Mouse (Mus musculus): ENCODE data around the gene Cfap69. TPM values are rescaled to one million over a fixed set of nuclear protein-coding genes. Genes with fewer than 3 reads are reported as not detected.

The Cfap69 gene
- polyA plus RNA-seq, 1 experiment from 2014 or later, result 5.3 TPM

DNA sequence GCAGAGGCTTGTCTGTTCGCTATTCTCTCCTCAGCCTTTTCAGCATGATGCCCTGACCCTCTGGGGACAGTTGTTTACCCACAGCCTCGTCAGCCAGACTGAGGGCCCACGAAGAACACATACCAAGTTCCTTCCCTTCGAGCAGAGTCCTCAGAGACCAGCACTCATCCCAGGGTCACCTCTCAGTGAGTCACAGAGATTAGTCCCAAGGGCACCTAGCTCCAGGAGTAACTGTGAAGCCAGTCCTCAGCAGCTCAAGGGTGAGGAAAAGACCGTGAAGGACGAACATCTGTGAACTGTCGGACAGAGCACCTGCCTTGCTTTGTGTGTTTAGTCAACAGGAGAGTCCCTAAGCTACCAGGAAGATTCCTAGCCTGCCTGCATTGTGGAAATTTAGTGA is 4.9 kb upstream of the Cfap69 start:
- Histone ChIP-seq H3K4me1 (ENCODE audit: control insufficient read depth, insufficient read depth, low read length) (peaks cover 4% of the 10 kb centered on the region; the same call in 1 of the 2 replicates), H3K9ac (ENCODE audit: low read length) (no peak overlapping the region), H3K27ac (ENCODE audit: low read depth, low read length) (no peak overlapping the region), H3K36me3 (ENCODE audit: control insufficient read depth, insufficient read depth, low read length) (peaks cover 2% of the 10 kb centered on the region; the same call in 1 of the 2 replicates), H3K27me3 (ENCODE audit: control insufficient read depth, insufficient read depth, low read length) (no peaks in the 10 kb centered on the region), H3K4me3 (ENCODE audit: low read depth, low read length) (no peak overlapping the region), H3K4me2 (no peak overlapping the region), H3K9me3 (ENCODE audit: control insufficient read depth, low read length) (no peaks in the 10 kb centered on the region)
- WGBS, result 82% methylated on average over 7 of the region's 7 CpGs
- DNase-seq (ENCODE audit: low spot score, missing footprints) (no peak), ATAC-seq (ENCODE audit: low FRiP score) (no peak)

DNA sequence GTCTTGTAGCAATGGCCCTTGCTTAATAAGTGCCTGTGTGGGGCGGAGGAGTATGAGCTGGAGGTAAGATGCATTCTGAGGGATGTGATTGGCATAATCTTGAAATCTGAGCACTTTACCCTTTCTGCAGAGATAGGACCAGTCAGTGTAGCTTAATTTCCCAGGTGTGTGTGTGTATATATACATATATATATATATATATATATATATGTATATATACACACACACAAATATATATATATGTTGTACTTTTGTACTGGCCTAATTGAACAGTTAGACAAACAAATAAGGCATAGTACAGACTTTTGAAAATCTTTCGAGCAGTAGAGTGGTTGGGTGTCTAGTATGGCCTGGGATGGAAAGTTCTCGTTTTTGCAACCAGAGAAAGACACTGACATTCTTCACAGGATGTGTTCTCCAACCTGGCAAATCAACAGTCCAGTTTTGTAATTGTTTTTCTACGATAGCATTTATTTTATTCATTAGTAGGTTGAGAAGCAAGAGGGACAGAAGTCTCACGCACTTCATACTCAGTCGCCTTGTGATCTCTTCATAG is 410 bp upstream of the Cfap69 start:
- DNase-seq (ENCODE audit: low spot score, missing footprints), result peak; percentile 89

DNA sequence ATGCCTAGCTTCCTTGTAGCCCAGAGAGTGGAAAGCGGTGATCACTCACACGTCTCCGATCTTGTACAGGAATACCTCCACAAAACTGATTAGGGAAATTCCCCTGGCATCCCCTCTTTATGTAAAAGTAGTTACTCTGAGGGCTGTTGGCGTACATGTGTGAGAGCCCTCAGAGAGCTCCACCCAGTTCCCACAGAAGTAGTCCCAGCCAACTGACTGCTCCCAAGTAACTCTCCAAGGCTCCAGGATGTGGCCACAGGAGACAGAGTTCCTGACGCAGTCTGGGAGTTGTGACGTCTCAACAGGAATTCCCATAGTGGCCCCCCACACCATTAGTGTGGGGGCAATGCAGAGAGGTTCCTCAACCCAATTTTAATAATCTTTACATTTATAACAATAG is 982 bp downstream of the Cfap69 start:
- WGBS, result 49% methylated on average over 6 of the region's 6 CpGs
- ATAC-seq (ENCODE audit: low FRiP score), result no peak
- peak overlapping the region; percentile 72; the same call in 1 of the 2 replicates for H3K4me3 ChIP-seq (ENCODE audit: low read depth, low read length)

More for the DNA sequence above, 410 bp upstream of the Cfap69 start:
- Histone ChIP-seq H3K9ac (ENCODE audit: low read length) (peak overlapping the region; percentile 73), H3K36me3 (ENCODE audit: control insufficient read depth, insufficient read depth, low read length) (peaks cover 2% of the 10 kb centered on the region; the same call in 1 of the 2 replicates), H3K4me1 (ENCODE audit: control insufficient read depth, insufficient read depth, low read length) (peaks cover 4% of the 10 kb centered on the region; the same call in 1 of the 2 replicates), H3K9me3 (ENCODE audit: control insufficient read depth, low read length) (no peaks in the 10 kb centered on the region), H3K27me3 (ENCODE audit: control insufficient read depth, insufficient read depth, low read length) (no peaks in the 10 kb centered on the region), H3K4me2 (peak overlapping the region; percentile 93), H3K4me3 (ENCODE audit: low read depth, low read length) (peak overlapping the region; percentile 72), H3K27ac (ENCODE audit: low read depth, low read length) (no peak overlapping the region)
- peak; percentile 34 for ATAC-seq (ENCODE audit: low FRiP score)
- WGBS, result 59% methylated on average over 6 of the region's 6 CpGs

DNA sequence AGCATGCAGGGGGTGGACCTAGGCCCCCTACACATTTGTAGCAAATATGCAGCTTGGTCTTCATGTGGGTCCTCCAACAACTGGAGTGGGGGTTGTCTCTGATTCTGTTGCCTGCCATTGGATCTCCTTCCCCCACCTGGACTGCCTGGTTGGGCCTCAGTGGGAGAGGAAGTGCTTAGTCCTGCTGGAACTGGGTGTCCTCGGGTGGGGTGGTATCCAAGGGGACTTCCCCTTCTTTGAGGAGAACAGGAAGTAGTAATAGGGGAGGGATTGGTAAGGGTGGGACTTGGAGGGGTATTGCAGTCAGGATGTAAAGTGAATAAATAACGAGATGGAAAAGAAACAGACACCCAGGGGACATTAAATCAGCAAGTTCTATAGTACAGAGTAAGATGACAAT is 5.4 kb downstream of the Cfap69 start:
- Histone ChIP-seq H3K9me3 (ENCODE audit: control insufficient read depth, low read length) (no peaks in the 10 kb centered on the region), H3K4me2 (no peak overlapping the region), H3K36me3 (ENCODE audit: control insufficient read depth, insufficient read depth, low read length) (no peaks in the 10 kb centered on the region), H3K9ac (ENCODE audit: low read length) (no peak overlapping the region), H3K27me3 (ENCODE audit: control insufficient read depth, insufficient read depth, low read length) (no peaks in the 10 kb centered on the region), H3K4me1 (ENCODE audit: control insufficient read depth, insufficient read depth, low read length) (no peaks in the 10 kb centered on the region), H3K4me3 (ENCODE audit: low read depth, low read length) (no peak overlapping the region), H3K27ac (ENCODE audit: low read depth, low read length) (no peak overlapping the region)
- 74% methylated on average over 2 of the region's 2 CpGs for WGBS
- ATAC-seq (ENCODE audit: low FRiP score) (no peak), DNase-seq (ENCODE audit: low spot score, missing footprints) (no peak)

More for the DNA sequence above, 982 bp downstream of the Cfap69 start:
- Histone ChIP-seq H3K27me3 (ENCODE audit: control insufficient read depth, insufficient read depth, low read length) (no peaks in the 10 kb centered on the region), H3K4me2 (peak overlapping the region; percentile 93), H3K9ac (ENCODE audit: low read length) (no peak overlapping the region), H3K27ac (ENCODE audit: low read depth, low read length) (no peak overlapping the region), H3K9me3 (ENCODE audit: control insufficient read depth, low read length) (no peaks in the 10 kb centered on the region), H3K36me3 (ENCODE audit: control insufficient read depth, insufficient read depth, low read length) (peaks cover 2% of the 10 kb centered on the region; the same call in 1 of the 2 replicates), H3K4me1 (ENCODE audit: control insufficient read depth, insufficient read depth, low read length) (peaks cover 4% of the 10 kb centered on the region; the same call in 1 of the 2 replicates)
- no peak for DNase-seq (ENCODE audit: low spot score, missing footprints)

DNA sequence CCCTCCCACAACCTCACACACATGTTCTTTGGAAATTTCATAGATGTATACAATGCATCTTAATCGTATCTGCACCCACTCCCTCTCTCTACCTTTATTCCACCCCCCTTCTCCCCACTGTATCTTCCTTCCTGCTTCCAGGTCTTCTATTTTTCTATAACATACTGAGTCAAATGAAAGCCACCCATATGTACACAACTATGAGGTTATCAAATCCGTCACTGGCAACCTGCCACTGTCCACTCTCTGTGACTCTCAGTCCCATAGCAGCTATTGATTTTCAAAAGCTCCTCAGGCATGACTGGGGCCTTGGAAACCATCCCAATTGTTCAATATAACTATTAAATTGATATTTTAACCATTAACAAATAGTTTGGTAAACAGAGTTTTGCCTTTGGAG is 6.1 kb downstream of the Cfap69 start:
- no peak for ATAC-seq (ENCODE audit: low FRiP score)
- Histone ChIP-seq H3K27ac (ENCODE audit: low read depth, low read length) (no peak overlapping the region), H3K9me3 (ENCODE audit: control insufficient read depth, low read length) (no peaks in the 10 kb centered on the region), H3K4me3 (ENCODE audit: low read depth, low read length) (no peak overlapping the region), H3K36me3 (ENCODE audit: control insufficient read depth, insufficient read depth, low read length) (no peaks in the 10 kb centered on the region), H3K9ac (ENCODE audit: low read length) (no peak overlapping the region), H3K27me3 (ENCODE audit: control insufficient read depth, insufficient read depth, low read length) (no peaks in the 10 kb centered on the region), H3K4me2 (no peak overlapping the region), H3K4me1 (ENCODE audit: control insufficient read depth, insufficient read depth, low read length) (no peaks in the 10 kb centered on the region)
- no peak for DNase-seq (ENCODE audit: low spot score, missing footprints)
- WGBS, result 75% methylated on average over 2 of the region's 2 CpGs

DNA sequence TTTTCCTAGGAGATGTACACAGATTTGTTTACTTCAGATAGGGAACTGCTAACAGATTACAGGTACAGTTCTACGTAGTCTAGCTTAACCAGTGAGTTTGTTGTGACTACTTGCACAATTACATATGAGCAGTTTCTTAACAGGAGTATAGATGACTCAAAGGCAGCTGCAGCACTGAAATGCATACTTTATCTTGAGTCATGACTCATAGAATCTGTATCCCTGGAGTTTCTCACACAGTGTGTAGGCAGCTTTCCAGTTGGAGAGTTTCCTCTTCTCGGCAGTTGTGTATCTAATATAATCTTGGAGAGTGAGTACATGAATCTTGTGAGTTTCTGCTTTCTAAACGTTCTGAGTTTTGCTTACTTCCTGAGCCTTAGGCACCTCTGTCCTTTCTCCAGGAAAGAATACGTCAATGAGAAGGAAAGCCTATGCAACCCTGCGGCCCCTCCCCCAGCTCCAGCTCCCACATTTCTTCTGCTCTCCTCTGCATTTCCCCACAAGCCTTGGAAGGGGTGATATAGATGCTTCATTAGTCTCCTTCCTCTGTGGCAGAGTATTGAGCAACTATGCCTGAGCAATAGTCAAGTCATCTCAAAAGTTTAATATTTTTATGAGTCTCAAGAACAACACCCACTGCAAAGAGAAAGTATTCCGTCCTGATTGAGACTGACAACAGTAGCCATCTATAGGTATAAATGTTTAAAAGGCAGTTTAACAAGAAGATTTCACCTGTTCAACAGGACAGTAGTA is 15.0 kb downstream of the Cfap69 start:
- Histone ChIP-seq H3K36me3 (ENCODE audit: control insufficient read depth, insufficient read depth, low read length) (no peaks in the 10 kb centered on the region), H3K9me3 (ENCODE audit: control insufficient read depth, low read length) (no peaks in the 10 kb centered on the region), H3K4me3 (ENCODE audit: low read depth, low read length) (no peak overlapping the region), H3K4me2 (no peak overlapping the region), H3K9ac (ENCODE audit: low read length) (no peak overlapping the region), H3K27ac (ENCODE audit: low read depth, low read length) (no peak overlapping the region), H3K27me3 (ENCODE audit: control insufficient read depth, insufficient read depth, low read length) (no peaks in the 10 kb centered on the region), H3K4me1 (ENCODE audit: control insufficient read depth, insufficient read depth, low read length) (no peaks in the 10 kb centered on the region)
- DNase-seq (ENCODE audit: low spot score, missing footprints) (no peak), ATAC-seq (ENCODE audit: low FRiP score) (no peak)
- 81% methylated on average over 6 of the region's 6 CpGs for WGBS

DNA sequence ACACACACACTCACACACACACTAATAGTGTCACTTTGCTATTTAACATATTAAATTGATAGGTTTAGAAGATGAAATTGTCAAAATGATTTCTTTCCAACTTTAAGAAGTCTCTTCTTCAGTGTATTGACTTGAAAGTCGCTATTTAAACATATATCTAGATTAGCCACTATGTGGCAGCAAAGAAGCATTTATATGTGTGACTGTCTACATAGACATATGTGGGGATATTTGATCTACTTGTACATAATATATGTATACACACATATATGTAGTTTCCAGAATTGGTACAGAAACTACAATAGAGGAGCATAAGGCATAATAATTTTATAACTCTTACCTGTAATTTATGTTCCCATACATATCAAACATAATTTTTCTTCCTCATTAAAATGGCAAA is 17.9 kb downstream of the Cfap69 start:
- peak; percentile 61; the same call in 1 of the 2 replicates for ATAC-seq (ENCODE audit: low FRiP score)

DNA sequence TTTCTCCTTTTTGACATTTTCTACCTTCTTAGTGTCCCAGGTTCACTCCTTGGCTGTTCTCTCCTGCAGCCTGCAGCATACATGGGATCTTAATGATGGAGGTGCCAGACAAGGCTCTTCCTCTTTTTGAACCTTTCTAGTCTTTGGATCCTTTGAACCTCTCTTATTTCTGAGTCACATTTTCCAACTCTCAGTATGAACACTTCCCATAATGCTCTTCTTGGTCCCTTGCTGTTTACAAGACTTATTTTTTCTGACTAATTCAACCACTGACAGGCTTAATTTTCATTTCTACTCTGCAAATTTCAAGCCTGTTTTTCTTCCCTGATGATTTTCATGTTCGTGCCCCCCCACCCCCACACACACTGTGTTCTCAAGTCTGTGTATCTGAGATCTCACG is 25.5 kb downstream of the Cfap69 start:
- 58% methylated on average over 2 of the region's 2 CpGs for WGBS
- no peak overlapping the region for H3K27ac ChIP-seq (ENCODE audit: low read depth, low read length)
- no peak overlapping the region for H3K9ac ChIP-seq (ENCODE audit: low read length)
- H3K4me1 ChIP-seq (ENCODE audit: control insufficient read depth, insufficient read depth, low read length), result no peaks in the 10 kb centered on the region
- no peaks in the 10 kb centered on the region for H3K36me3 ChIP-seq (ENCODE audit: control insufficient read depth, insufficient read depth, low read length)
- H3K27me3 ChIP-seq (ENCODE audit: control insufficient read depth, insufficient read depth, low read length), result no peaks in the 10 kb centered on the region
- DNase-seq (ENCODE audit: low spot score, missing footprints) (no peak), ATAC-seq (ENCODE audit: low FRiP score) (no peak)
- H3K4me2 ChIP-seq, result no peak overlapping the region
- H3K9me3 ChIP-seq (ENCODE audit: control insufficient read depth, low read length), result no peaks in the 10 kb centered on the region
- no peak overlapping the region for H3K4me3 ChIP-seq (ENCODE audit: low read depth, low read length)

More for the DNA sequence above, 17.9 kb downstream of the Cfap69 start:
- Histone ChIP-seq H3K36me3 (ENCODE audit: control insufficient read depth, insufficient read depth, low read length) (no peaks in the 10 kb centered on the region), H3K4me3 (ENCODE audit: low read depth, low read length) (no peak overlapping the region), H3K4me1 (ENCODE audit: control insufficient read depth, insufficient read depth, low read length) (no peaks in the 10 kb centered on the region), H3K27ac (ENCODE audit: low read depth, low read length) (no peak overlapping the region), H3K9me3 (ENCODE audit: control insufficient read depth, low read length) (no peaks in the 10 kb centered on the region), H3K27me3 (ENCODE audit: control insufficient read depth, insufficient read depth, low read length) (no peaks in the 10 kb centered on the region), H3K9ac (ENCODE audit: low read length) (no peak overlapping the region), H3K4me2 (no peak overlapping the region)
- no peak for DNase-seq (ENCODE audit: low spot score, missing footprints)
- WGBS, result 13% methylated on average over 1 of the region's 1 CpGs

DNA sequence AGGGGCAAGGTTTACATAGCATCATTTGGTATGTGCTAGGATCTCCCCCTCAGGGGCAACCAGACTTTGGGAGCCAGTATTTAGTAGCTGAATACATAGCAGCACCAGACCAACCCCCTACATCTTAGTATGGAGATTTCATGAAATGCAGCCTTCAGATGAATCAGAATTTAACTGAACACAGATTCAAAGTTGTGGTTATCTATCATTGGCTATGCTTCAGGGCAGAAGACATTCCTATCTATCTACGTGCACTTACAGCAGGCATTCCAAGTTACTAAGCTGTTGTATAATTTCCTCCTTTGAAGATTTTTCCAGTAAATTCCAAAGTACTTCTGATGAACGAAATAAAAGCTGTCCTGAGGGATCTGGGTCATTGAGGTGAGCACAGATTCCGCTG is 38.5 kb downstream of the Cfap69 start:
- Histone ChIP-seq H3K4me1 (ENCODE audit: control insufficient read depth, insufficient read depth, low read length) (no peaks in the 10 kb centered on the region), H3K9ac (ENCODE audit: low read length) (no peak overlapping the region), H3K4me3 (ENCODE audit: low read depth, low read length) (no peak overlapping the region), H3K27ac (ENCODE audit: low read depth, low read length) (no peak overlapping the region), H3K4me2 (no peak overlapping the region), H3K9me3 (ENCODE audit: control insufficient read depth, low read length) (no peaks in the 10 kb centered on the region), H3K27me3 (ENCODE audit: control insufficient read depth, insufficient read depth, low read length) (no peaks in the 10 kb centered on the region), H3K36me3 (ENCODE audit: control insufficient read depth, insufficient read depth, low read length) (no peaks in the 10 kb centered on the region)
- ATAC-seq (ENCODE audit: low FRiP score), result no peak
- DNase-seq (ENCODE audit: low spot score, missing footprints), result no peak
- 84% methylated on average over 3 of the region's 3 CpGs for WGBS

Data from midbrain, embryonic 11.5 days (tissue).